Mouse (Mus musculus) kidney, embryonic 16.5 days (tissue): Measurements from ENCODE around the gene Gm49355. TPM values are rescaled to one million over a fixed set of nuclear protein-coding genes. Genes with fewer than 3 reads are reported as not detected.

Experiments used
- ATAC-seq: fragments of 200-750 bp; cut with Nextera tagmentation; 2 replicates; pipeline ENCODE4 v1.8.0; 2017; ENCODE audit warnings: moderate TSS enrichment; ENCODE audit not compliant: low FRiP score, low TSS enrichment
- H3K27ac ChIP-seq: fragments of 300-500 bp; sonication (generic); 2 replicates; pipeline ENCODE4 v1.5.1; 2014; ENCODE audit warnings: low read length
- H3K27me3 ChIP-seq: fragments of 300-500 bp; sonication (generic); 2 replicates; pipeline ENCODE4 v1.6.1; 2014; ENCODE audit warnings: low read length, control low read depth, mixed read lengths; ENCODE audit not compliant: insufficient read depth
- H3K36me3 ChIP-seq: fragments of 300-500 bp; sonication (generic); 2 replicates; pipeline ENCODE4 v1.6.1; 2014; ENCODE audit warnings: low read length, control low read depth, mixed read lengths; ENCODE audit not compliant: insufficient read depth
- H3K4me1 ChIP-seq: fragments of 300-500 bp; sonication (generic); 2 replicates; pipeline ENCODE4 v1.6.1; 2014; ENCODE audit warnings: low read length, control low read depth, mixed read lengths; ENCODE audit not compliant: insufficient read depth
- H3K4me2 ChIP-seq: fragments of 300-500 bp; sonication (generic); replicated peaks from 2 replicates; pipeline ENCODE4 v1.6.1; 2014; ENCODE audit warnings: low read depth, low read length
- H3K4me3 ChIP-seq: fragments of 300-500 bp; sonication (generic); 2 replicates; pipeline ENCODE4 v1.5.1; 2014; ENCODE audit warnings: mild to moderate bottlenecking, low read length
- H3K9ac ChIP-seq: fragments of 300-500 bp; sonication (generic); replicated peaks from 2 replicates; pipeline ENCODE4 v1.6.1; 2014; ENCODE audit warnings: low read length
- H3K9me3 ChIP-seq: fragments of 300-500 bp; sonication (generic); 2 replicates; pipeline ENCODE4 v1.6.1; 2016; ENCODE audit warnings: low read length, control low read depth
- WGBS: fragments of 180-500 bp; shearing (Covaris S2); extraction: QIAGEN DNeasy Blood & Tissue Kit; methylation state at CpG from one replicate; pipeline ENCODE4 v1.1.7; 2014; 5-methylcytosine and 5-hydroxymethylcytosine counted together
- polyA plus RNA-seq: library from polyadenylated mRNA; unstranded; fragments of >200 nt; fragmentation: Nextera tagmentation; extraction: Ambion mirVana; gene quantifications from 2 replicates; pipeline ENCODE4 v1.2.1, GENCODE M21; 2015

Gm49355 gene
- polyA plus RNA-seq, 1 experiment from 2014 or later = 0.24 TPM

GRCm38 (mm10) chr14:12348089-12348488, 64.3 kb downstream of the Gm49355 start, which contains the start of gene Fezf2:
Gene Fezf2 (minus strand): TSS chr14:12348189.
- ATAC-seq = no peak
- no peak within 1 kb of the TSS for H3K27ac ChIP-seq
- H3K4me1 ChIP-seq = peaks cover 18% of the 10 kb centered on the region
- no peak within 1 kb of the TSS for H3K4me3 ChIP-seq
- 0% methylated on average over 2 of the region's 2 CpGs for whole genome bisulfite sequencing
- no peaks in the 10 kb centered on the region for H3K9me3 ChIP-seq
- H3K9ac ChIP-seq = no peak within 1 kb of the TSS
- H3K36me3 ChIP-seq = no peaks in the 10 kb centered on the region
- H3K27me3 ChIP-seq = peaks cover 96% of the 10 kb centered on the region
- H3K4me2 ChIP-seq = no peak within 1 kb of the TSS

- no peak overlapping the region for H3K4me2 ChIP-seq
- H3K9ac ChIP-seq = no peak overlapping the region
- WGBS = 8% methylated on average over 15 of the region's 15 CpGs
- H3K4me3 ChIP-seq = no peak overlapping the region
- no peaks in the 10 kb centered on the region for H3K9me3 ChIP-seq
- ATAC-seq = no peak
- peaks cover 16% of the 10 kb centered on the region for H3K4me1 ChIP-seq
- H3K36me3 ChIP-seq = no peaks in the 10 kb centered on the region
- peaks cover 94% of the 10 kb centered on the region for H3K27me3 ChIP-seq
- no peak overlapping the region for H3K27ac ChIP-seq
These were observed 65.7 kb downstream of the Gm49355 start for GRCm38 (mm10) chr14:12349334-12350090.

GRCm38 (mm10) chr14:12350271-12350916, 66.6 kb downstream of the Gm49355 start:
- no peak overlapping the region for H3K4me2 ChIP-seq
- peaks cover 7% of the 10 kb centered on the region; the same call in 1 of the 2 replicates for H3K4me1 ChIP-seq
- H3K9ac ChIP-seq = no peak overlapping the region
- H3K27ac ChIP-seq = no peak overlapping the region
- peaks cover 90% of the 10 kb centered on the region for H3K27me3 ChIP-seq
- H3K36me3 ChIP-seq = no peaks in the 10 kb centered on the region
- ATAC-seq = peak; percentile 31; the same call in 1 of the 2 replicates
- no peaks in the 10 kb centered on the region for H3K9me3 ChIP-seq
- WGBS = 6% methylated on average over 16 of the region's 16 CpGs
- no peak overlapping the region for H3K4me3 ChIP-seq

Other genes with a start within 250 kb of the Gm49355 start
- 46.1 and 49.1 TPM in 2 replicates for gene 3830406C13Rik, start 197 bp downstream of the Gm49355 start, polyA plus RNA-seq
- gene Fezf2, start 64.2 kb downstream of the Gm49355 start, polyA plus RNA-seq = not detected in 2 replicates